Mouse (Mus musculus) heart, adult 2 months (tissue): ENCODE measurements around the gene 4930519G04Rik. TPM values are rescaled to one million over a fixed set of nuclear protein-coding genes. Genes with fewer than 3 reads are reported as not detected.
A peak's percentile ranks its signal among the peaks of the same experiment; 100 is the strongest.

Experiments used
- DNase-seq, 2 experiments: peaks; one replicate each; pipeline ENCODE4 v3.0.0; 2021
- H3K27ac ChIP-seq: fragments of 200-600 bp; 2 replicates; pipeline ENCODE4 v1.8.1; 2022
- H3K27me3 ChIP-seq: fragments of 200-500 bp; 2 replicates; pipeline ENCODE4 v1.6.1; 2012; ENCODE audit warnings: mild to moderate bottlenecking, low read length, inconsistent platforms, mixed read lengths; ENCODE audit not compliant: control insufficient read depth, insufficient read depth
- H3K36me3 ChIP-seq: fragments of 200-500 bp; 2 replicates; pipeline ENCODE4 v1.6.1; 2012; ENCODE audit warnings: low read length, inconsistent platforms; ENCODE audit not compliant: control insufficient read depth, insufficient read depth
- H3K4me1 ChIP-seq: fragments of 200-500 bp; 2 replicates; pipeline ENCODE4 v1.6.1; 2011; ENCODE audit warnings: low read length; ENCODE audit not compliant: control insufficient read depth, insufficient read depth
- H3K4me3 ChIP-seq: fragments of 200-600 bp; 2 replicates; pipeline ENCODE4 v1.8.1; 2022
- H3K79me2 ChIP-seq: fragments of 200-500 bp; replicated peaks from 2 replicates; pipeline ENCODE4 v1.6.1; 2012; ENCODE audit warnings: mild to moderate bottlenecking, inconsistent platforms, low read length, moderate library complexity, mixed read lengths; ENCODE audit not compliant: control insufficient read depth, insufficient read depth
- H3K9ac ChIP-seq: fragments of 200-500 bp; 2 replicates; pipeline ENCODE4 v1.6.1; 2012; ENCODE audit warnings: low read depth, mild to moderate bottlenecking, control low read depth, inconsistent platforms, low read length, mixed read lengths
- CTCF ChIP-seq: fragments of 200-600 bp; IDR thresholded peaks from 2 replicates; pipeline ENCODE4 v1.8.1; 2022; ENCODE audit warnings: antibody characterized with exemption, mild to moderate bottlenecking, moderate library complexity
- EP300 ChIP-seq: fragments of 200-500 bp; IDR thresholded peaks from 2 replicates; pipeline ENCODE4 v1.6.1; 2011; ENCODE audit warnings: low read depth, low read length, control low read depth; ENCODE audit not compliant: insufficient read depth
- POLR2A ChIP-seq: fragments of 200-500 bp; IDR thresholded peaks from 2 replicates; pipeline ENCODE4 v1.6.1; 2011; ENCODE audit warnings: mild to moderate bottlenecking, low read depth, low read length, control low read depth; ENCODE audit not compliant: insufficient read depth
- WGBS: fragments of 180-500 bp; shearing (Covaris S2); methylation state at CpG from one replicate; pipeline ENCODE4 v1.1.7; 2018; 5-methylcytosine and 5-hydroxymethylcytosine counted together
- intact Hi-C: fragments of 180-260 bp; cut with DNase I; formaldehyde crosslinking; loops from one replicate; pipeline ENCODE4 v1.15.1; 2025
- polyA plus RNA-seq: library from polyadenylated mRNA; depleted of rRNA; stranded (reverse); fragments of >200 nt; gene quantifications from 2 replicates; pipeline ENCODE4 v1.2.3, GENCODE M21; 2012
- total RNA-seq, 2 experiments: library from RNA; stranded (reverse); gene quantifications; 2 replicates each; pipeline ENCODE4 v1.2.3; 2021

4930519G04Rik gene
- total and polyA plus RNA-seq, 3 experiments = not detected

DNA sequence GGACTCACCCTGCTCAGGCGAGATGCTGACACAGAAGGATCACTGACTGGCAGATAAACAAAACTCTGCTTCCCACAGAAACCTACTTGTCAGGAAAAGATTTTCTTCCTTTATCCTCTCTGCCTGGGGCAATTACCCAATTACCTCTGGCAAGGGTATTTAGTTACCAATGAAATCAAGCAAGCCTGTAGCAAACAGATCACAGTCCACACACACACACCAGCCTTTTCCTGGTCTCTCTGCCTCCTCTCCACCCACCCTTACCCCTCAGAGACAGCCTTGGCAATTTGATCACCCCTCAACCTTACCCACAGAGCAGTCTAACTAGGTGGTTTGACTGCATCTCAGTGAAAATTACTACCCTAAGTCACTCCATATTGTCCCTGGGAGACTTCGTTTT, 35.5 kb downstream of the 4930519G04Rik start:
- H3K4me1 ChIP-seq = no peaks in the 10 kb centered on the region
- H3K9ac ChIP-seq = no peak overlapping the region
- TF ChIP-seq POLR2A (no peak), CTCF (no peak), EP300 (no peak)
- H3K79me2 ChIP-seq = no peaks in the 10 kb centered on the region
- 100% methylated on average over 2 of the region's 2 CpGs for WGBS
- DNase-seq = no peak
- H3K4me3 ChIP-seq = no peak overlapping the region
- H3K36me3 ChIP-seq = no peaks in the 10 kb centered on the region
- no peaks in the 10 kb centered on the region for H3K27me3 ChIP-seq
- no peak overlapping the region for H3K27ac ChIP-seq
- intact Hi-C loops = no loop called here

DNA sequence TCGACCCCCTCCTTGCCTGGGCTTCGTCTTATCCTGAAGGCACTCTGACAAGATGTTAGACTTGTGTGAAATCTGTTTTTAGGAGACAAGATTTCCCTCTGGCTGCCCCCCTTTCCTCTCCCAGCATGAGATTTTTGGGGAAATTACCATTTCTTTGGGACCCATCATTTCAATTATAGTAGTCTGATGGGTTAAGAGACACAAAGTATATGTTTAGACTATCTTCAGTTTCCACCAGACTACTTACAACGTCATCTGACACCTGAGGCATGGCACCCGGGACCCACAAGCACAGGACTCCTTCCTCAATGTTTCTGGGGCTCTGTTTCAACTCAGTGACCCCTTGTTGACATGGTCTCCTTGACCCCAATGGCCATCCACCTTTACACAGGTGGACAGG, 42.1 kb downstream of the 4930519G04Rik start:
- Histone ChIP-seq H3K79me2 (no peaks in the 10 kb centered on the region), H3K9ac (no peak overlapping the region), H3K27ac (no peak overlapping the region), H3K27me3 (no peaks in the 10 kb centered on the region), H3K4me1 (peaks cover 3% of the 10 kb centered on the region), H3K36me3 (no peaks in the 10 kb centered on the region), H3K4me3 (no peak overlapping the region)
- intact Hi-C loops = loop anchor here (5.0 kb wide), 1 partner anchor 73 kb away; the partner anchor contains the start of gene 1500011B03Rik
- 91% methylated on average over 4 of the region's 4 CpGs for WGBS
- TF ChIP-seq CTCF (no peak), EP300 (no peak)
- DNase-seq = no peak

DNA sequence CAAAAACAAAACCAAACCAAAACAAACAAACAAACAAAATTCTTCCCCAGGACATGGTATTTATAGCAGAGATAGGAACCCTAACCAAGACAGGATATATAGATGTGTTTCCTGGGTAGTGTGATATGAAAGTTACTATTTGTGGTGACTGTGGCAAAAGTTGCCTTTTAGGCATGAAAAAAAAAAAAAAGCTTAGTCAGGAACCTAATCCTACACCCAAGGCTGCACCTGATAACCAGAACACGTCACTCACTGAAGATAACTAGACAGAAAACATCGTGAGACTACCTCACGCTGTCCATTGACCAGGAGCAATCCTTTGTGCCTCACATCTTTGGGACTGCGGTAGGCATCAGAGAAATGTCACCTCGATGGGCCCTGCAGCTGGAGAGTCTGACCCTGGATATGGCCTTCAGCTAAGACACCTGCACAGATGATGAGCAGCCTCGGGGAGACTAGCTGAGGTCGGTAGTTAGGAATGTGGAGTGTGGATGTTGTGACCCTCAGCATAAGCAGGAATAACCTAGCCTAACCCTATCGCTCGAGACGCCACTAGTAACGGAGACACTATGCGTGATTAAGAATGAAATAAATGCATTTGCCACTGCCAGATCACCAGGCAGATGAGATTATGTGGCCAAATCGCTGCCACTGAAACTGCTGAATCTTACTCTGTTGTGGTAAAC, 43.4 kb downstream of the 4930519G04Rik start, which contains the start of gene Oasl2:
Gene Oasl2 (plus strand): TSS at position 249 of the 686 bp plus-strand sequence.
- DNase-seq = peak in 1 of 2 experiments; percentile 13
- H3K36me3 ChIP-seq = no peaks in the 10 kb centered on the region
- H3K27ac ChIP-seq = peak within 1 kb of the TSS; percentile 94
- H3K4me1 ChIP-seq = peaks cover 3% of the 10 kb centered on the region
- intact Hi-C loops = loop anchor here (5.0 kb wide), 1 partner anchor 75 kb away; the partner anchor contains the start of gene 1500011B03Rik
- WGBS = 32% methylated on average over 13 of the region's 13 CpGs
- H3K9ac ChIP-seq = peak within 1 kb of the TSS; percentile 65
- H3K27me3 ChIP-seq = no peaks in the 10 kb centered on the region
- no peak for TF ChIP-seq POLR2A
- no peaks in the 10 kb centered on the region for H3K79me2 ChIP-seq
- H3K4me3 ChIP-seq = peak within 1 kb of the TSS; percentile 68

DNA sequence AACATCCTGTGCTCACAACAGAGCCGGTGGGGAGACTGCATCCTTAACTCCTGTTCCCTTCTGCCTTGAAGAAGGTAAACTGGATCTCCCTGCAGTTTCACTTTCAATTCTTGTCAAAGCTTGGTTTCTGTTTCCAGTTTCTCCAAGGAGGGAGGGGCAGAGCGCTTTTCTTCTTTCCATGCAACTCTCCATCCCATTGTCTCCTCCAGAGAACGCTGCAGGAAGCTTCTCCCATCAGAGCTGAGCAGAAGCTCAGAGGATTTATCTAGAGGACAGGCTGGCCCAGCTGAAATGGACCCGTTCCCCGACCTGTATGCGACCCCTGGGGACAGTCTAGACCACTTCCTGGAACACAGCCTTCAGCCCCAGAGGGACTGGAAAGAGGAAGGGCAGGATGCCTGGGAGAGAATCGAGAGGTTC, 43.9 kb downstream of the 4930519G04Rik start:
- 4% methylated on average over 7 of the region's 7 CpGs for WGBS
- intact Hi-C loops = loop anchor here (5.0 kb wide), 1 partner anchor 75 kb away; the partner anchor contains the start of gene 1500011B03Rik
- H3K36me3 ChIP-seq = no peaks in the 10 kb centered on the region
- peak overlapping the region; percentile 65 for H3K9ac ChIP-seq
- no peaks in the 10 kb centered on the region for H3K27me3 ChIP-seq
- no peaks in the 10 kb centered on the region for H3K79me2 ChIP-seq
- peak overlapping the region; percentile 68 for H3K4me3 ChIP-seq
- peaks cover 3% of the 10 kb centered on the region for H3K4me1 ChIP-seq
- peak overlapping the region; percentile 94 for H3K27ac ChIP-seq
- TF ChIP-seq POLR2A (peak; percentile 81), EP300 (0 out of 2 replicates have a peak, but pooled peaks have one; percentile 24), CTCF (no peak)
- DNase-seq = peak; percentile 74 to 76

DNA sequence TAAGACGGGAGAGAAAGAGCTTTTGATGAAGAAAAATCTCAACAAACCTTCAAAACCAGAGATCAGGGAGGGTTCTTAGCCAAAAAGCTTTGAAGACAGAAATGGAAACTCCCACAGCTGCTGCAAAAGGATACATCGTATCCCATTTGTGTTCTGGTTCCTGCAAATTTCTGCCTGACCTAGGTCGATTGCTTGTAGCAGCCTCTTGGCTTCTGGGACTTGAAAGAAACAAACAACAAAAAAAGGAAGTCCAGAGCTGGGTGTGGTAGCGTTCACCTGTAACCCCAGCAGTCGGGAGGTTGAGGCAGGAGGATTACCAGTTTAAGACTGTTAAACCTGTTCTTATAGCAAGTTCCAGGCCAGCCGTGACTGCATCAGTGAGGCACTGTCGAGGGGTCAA, 45.4 kb downstream of the 4930519G04Rik start:
- H3K36me3 ChIP-seq = no peaks in the 10 kb centered on the region
- no peaks in the 10 kb centered on the region for H3K27me3 ChIP-seq
- WGBS = 55% methylated on average over 7 of the region's 7 CpGs
- intact Hi-C loops = loop anchor here (5.0 kb wide), 1 partner anchor 77 kb away; the partner anchor contains the start of gene 1500011B03Rik
- no peaks in the 10 kb centered on the region for H3K79me2 ChIP-seq
- no peak overlapping the region for H3K4me3 ChIP-seq
- peaks cover 3% of the 10 kb centered on the region for H3K4me1 ChIP-seq
- no peak overlapping the region for H3K27ac ChIP-seq
- DNase-seq = no peak
- H3K9ac ChIP-seq = no peak overlapping the region
- TF ChIP-seq POLR2A = no peak
- no peak for TF ChIP-seq EP300
- TF ChIP-seq CTCF = no peak

DNA sequence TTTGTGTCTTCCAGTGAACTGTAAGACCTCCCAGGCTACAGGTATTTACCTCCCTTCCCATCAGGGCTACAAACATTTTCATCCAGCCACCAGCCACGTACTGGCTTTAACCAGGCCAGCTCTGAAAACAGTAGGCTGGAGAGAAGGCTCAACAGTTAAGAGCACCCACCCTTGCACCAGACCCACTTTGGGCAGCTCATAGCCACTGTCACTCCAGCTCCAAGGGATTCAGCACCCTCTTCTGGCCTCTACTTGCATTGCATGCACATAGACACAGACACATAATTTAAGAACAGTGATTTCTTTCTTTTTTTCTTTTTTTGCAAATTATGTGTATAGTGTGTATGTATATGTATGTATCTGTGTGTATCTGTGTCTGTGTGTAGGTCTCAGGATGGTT, 48.9 kb downstream of the 4930519G04Rik start:
- Histone ChIP-seq H3K79me2 (no peaks in the 10 kb centered on the region), H3K4me3 (no peak overlapping the region), H3K36me3 (no peaks in the 10 kb centered on the region), H3K27ac (no peak overlapping the region), H3K9ac (no peak overlapping the region), H3K27me3 (no peaks in the 10 kb centered on the region), H3K4me1 (no peaks in the 10 kb centered on the region; the same call in 1 of the 2 replicates)
- intact Hi-C loops = loop anchor here (2.0 kb wide), 1 partner anchor 264 kb away; no protein-coding TSS in a partner anchor
- DNase-seq = peak in 1 of 2 experiments; percentile 39
- 61% methylated on average over 1 of the region's 1 CpGs for WGBS
- no peak for TF ChIP-seq POLR2A
- peak; percentile 83 for TF ChIP-seq CTCF
